Mouse (Mus musculus): ENCODE measurements around the gene Zfp385a. TPM values are rescaled to one million over a fixed set of nuclear protein-coding genes. Genes with fewer than 3 reads are reported as not detected.

Gene Zfp385a
- total and polyA plus RNA-seq, 2 experiments from 2014 or later: 5.5 to 7.9 TPM

DNA sequence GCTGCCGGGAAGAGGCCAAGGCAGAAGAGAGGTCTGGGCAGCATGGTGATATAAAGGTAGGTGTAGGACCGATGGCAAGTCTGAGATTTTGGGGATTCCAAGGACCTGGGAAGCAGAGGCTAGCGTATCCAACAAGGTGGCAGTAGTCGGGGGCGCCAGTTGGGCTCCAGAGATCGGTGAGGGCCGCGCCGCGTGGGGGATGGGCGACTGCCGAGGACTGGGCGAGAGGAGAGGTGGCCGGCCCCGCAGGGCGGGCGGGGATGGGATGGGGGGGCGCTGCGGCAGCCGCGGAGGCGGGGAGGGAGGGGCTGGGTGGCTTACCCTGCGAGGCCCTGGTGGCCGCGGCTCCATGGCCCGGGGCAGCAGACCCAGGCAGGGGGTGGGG is 16.8 kb downstream of the Zfp385a start:
- no peak for TF ChIP-seq CTCF (IDR thresholded peaks at IDR 0.05; ENCODE audit: low read depth)
- no peak for TF ChIP-seq EP300 (IDR thresholded peaks at IDR 0.05; ENCODE audit: low read depth)
- no peaks in the 10 kb centered on the region for H3K27me3 ChIP-seq (ENCODE audit: control insufficient read depth, insufficient read depth, low read length)
- H3K9me3 ChIP-seq (replicated peaks; ENCODE audit: control insufficient read depth, low read length): no peaks in the 10 kb centered on the region
- 0 out of 2 replicates have a peak, but pooled peaks cover 4% of the 10 kb centered on the region for H3K4me1 ChIP-seq (ENCODE audit: control insufficient read depth, insufficient read depth)
- peak overlapping the region; percentile 96 for H3K4me2 ChIP-seq (ENCODE audit: low read depth, low read length)
- 1% methylated on average over 19 of the region's 26 CpGs for WGBS
- H3K27ac ChIP-seq (ENCODE audit: low read depth): peak overlapping the region; percentile 69; the same call in 1 of the 2 replicates
- peak; percentile 24 for ATAC-seq (ENCODE audit: insufficient read depth, low read depth)
- peak overlapping the region; percentile 77 for H3K9ac ChIP-seq (replicated peaks; ENCODE audit: low read depth, low read length)
- no peaks in the 10 kb centered on the region for H3K36me3 ChIP-seq (replicated peaks; ENCODE audit: control insufficient read depth, insufficient read depth, low read length)
- DNase-seq (ENCODE audit: low spot score): no peak
- peak overlapping the region; percentile 74 for H3K4me3 ChIP-seq (ENCODE audit: low read depth, low read length)

DNA sequence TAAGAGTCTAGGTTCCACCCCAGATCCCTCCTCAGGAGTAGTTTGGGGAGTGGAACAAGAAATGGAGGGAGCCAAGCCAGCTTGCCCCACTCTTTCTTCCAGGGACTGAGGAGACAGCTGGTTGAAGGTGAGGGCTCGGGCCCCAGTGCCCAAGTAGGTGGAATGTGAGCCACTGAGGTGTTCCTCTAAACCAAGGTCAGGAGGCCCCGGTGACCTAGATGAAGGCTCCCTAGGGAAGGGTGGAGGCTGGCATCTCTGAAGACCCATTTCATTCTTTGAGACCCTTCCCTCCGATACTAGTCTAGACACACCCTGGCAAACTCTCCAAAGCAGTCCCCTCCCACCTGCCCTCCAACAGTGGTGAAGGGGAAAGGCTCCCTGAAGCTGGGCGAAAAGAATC is 17.5 kb downstream of the Zfp385a start:
- Histone ChIP-seq H3K4me1 (ENCODE audit: control insufficient read depth, insufficient read depth) (0 out of 2 replicates have a peak, but pooled peaks cover 4% of the 10 kb centered on the region), H3K27me3 (ENCODE audit: control insufficient read depth, insufficient read depth, low read length) (no peaks in the 10 kb centered on the region), H3K9ac (replicated peaks; ENCODE audit: low read depth, low read length) (0 out of 2 replicates have a peak overlapping the region, but pooled peaks have one; percentile 77), H3K9me3 (replicated peaks; ENCODE audit: control insufficient read depth, low read length) (no peaks in the 10 kb centered on the region), H3K4me2 (ENCODE audit: low read depth, low read length) (peak overlapping the region; percentile 96), H3K27ac (ENCODE audit: low read depth) (no peak overlapping the region), H3K4me3 (ENCODE audit: low read depth, low read length) (peak overlapping the region; percentile 74), H3K36me3 (replicated peaks; ENCODE audit: control insufficient read depth, insufficient read depth, low read length) (no peaks in the 10 kb centered on the region)
- no peak for TF ChIP-seq EP300 (IDR thresholded peaks at IDR 0.05; ENCODE audit: low read depth)
- no peak for TF ChIP-seq CTCF (IDR thresholded peaks at IDR 0.05; ENCODE audit: low read depth)
- whole genome bisulfite sequencing: 66% methylated on average over 3 of the region's 4 CpGs
- ATAC-seq (ENCODE audit: insufficient read depth, low read depth) (no peak), DNase-seq (ENCODE audit: low spot score) (no peak)

DNA sequence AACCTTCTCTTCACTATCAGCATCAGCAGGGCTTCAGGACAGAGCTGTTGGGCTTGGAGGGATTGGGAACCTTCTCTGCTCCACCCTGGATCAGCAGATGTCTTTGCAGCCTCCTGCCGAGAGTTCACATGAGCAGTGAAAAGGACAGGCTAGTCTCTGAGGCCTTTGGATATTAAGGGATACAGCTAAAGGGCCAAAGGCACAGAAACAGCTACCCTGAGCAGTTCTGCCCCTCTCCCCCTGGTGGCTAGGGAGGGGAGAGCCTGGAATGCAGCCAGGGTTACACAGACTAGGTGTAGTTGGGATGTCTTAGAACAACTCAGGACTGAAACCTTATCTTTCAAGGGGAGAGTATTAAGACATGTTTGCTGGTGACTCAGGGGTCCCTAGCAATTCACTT is 18.8 kb downstream of the Zfp385a start:
- DNase-seq (ENCODE audit: low spot score) (no peak), ATAC-seq (ENCODE audit: insufficient read depth, low read depth) (no peak)
- WGBS: 59% methylated on average over 1 of the region's 1 CpGs

DNA sequence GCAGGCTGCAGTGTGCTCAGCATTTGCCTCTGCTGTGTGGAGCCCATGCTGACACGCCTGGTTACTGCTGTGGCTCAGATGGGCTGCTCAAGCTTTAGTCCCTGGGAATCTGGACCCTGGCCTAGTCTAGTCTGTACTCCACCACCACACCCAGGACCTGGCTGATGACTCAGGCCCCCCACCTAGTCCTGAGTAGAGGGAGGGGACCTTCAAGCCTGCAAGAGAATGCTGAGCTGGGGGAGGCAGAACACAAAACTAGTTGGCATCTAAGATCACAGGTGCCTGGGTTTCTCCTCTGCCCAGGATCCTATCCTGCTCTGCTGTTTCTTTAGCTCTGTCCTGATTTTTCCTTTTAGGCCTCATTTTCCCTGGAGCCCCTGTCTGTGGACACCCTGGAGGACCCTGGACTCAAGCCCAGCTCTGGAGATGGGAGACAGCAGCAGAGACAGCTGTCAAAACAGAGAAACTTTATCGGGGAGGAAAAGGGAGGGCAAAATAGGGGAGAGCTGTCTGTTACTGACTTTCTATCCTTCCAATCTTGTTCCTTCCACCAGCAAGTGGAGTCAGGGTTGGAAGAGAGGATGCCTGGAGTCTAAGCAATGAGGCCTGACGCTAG is 21.6 kb downstream of the Zfp385a start:
- Histone ChIP-seq H3K9me3 (replicated peaks; ENCODE audit: control insufficient read depth, low read length) (no peaks in the 10 kb centered on the region), H3K27ac (ENCODE audit: low read depth) (peak overlapping the region; percentile 47), H3K9ac (replicated peaks; ENCODE audit: low read depth, low read length) (no peak overlapping the region), H3K4me2 (ENCODE audit: low read depth, low read length) (no peak overlapping the region), H3K4me3 (ENCODE audit: low read depth, low read length) (no peak overlapping the region), H3K27me3 (ENCODE audit: control insufficient read depth, insufficient read depth, low read length) (no peaks in the 10 kb centered on the region), H3K4me1 (ENCODE audit: control insufficient read depth, insufficient read depth) (peaks cover 25% of the 10 kb centered on the region), H3K36me3 (replicated peaks; ENCODE audit: control insufficient read depth, insufficient read depth, low read length) (no peaks in the 10 kb centered on the region)
- TF ChIP-seq CTCF (IDR thresholded peaks at IDR 0.05; ENCODE audit: low read depth) (no peak), EP300 (IDR thresholded peaks at IDR 0.05; ENCODE audit: low read depth) (no peak)
- DNase-seq (ENCODE audit: low spot score) (no peak), ATAC-seq (ENCODE audit: insufficient read depth, low read depth) (no peak)
- 69% methylated on average over 3 of the region's 3 CpGs for WGBS

More for the DNA sequence above, 18.8 kb downstream of the Zfp385a start:
- no peaks in the 10 kb centered on the region for H3K9me3 ChIP-seq (replicated peaks; ENCODE audit: control insufficient read depth, low read length)
- H3K4me3 ChIP-seq (ENCODE audit: low read depth, low read length): no peak overlapping the region
- no peak overlapping the region for H3K4me2 ChIP-seq (ENCODE audit: low read depth, low read length)
- TF ChIP-seq EP300 (IDR thresholded peaks at IDR 0.05; ENCODE audit: low read depth) (no peak), CTCF (IDR thresholded peaks at IDR 0.05; ENCODE audit: low read depth) (peak; percentile 53)
- 0 out of 2 replicates have a peak, but pooled peaks cover 4% of the 10 kb centered on the region for H3K4me1 ChIP-seq (ENCODE audit: control insufficient read depth, insufficient read depth)
- no peaks in the 10 kb centered on the region for H3K27me3 ChIP-seq (ENCODE audit: control insufficient read depth, insufficient read depth, low read length)
- H3K36me3 ChIP-seq (replicated peaks; ENCODE audit: control insufficient read depth, insufficient read depth, low read length): no peaks in the 10 kb centered on the region
- no peak overlapping the region for H3K9ac ChIP-seq (replicated peaks; ENCODE audit: low read depth, low read length)
- no peak overlapping the region for H3K27ac ChIP-seq (ENCODE audit: low read depth)

DNA sequence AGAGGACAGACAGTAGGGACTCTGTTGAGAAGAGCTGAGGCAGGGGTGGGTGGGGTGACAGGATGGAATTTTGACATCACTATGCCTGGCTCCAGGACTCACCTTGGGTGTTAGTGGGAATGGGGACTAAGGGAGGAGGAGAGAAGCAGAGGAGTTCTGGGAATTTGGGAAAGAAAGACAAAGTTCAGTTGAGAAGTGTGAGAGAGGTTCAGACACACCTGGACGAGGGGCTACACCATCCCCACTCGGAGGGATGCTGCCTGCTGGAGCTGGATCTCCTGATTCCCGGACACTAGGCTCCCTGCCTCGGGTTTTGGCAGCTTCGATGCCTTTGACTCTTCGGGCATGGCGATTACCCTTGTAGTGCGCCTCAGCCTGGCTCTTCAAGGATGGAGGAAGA is 22.2 kb downstream of the Zfp385a start:
- H3K36me3 ChIP-seq (replicated peaks; ENCODE audit: control insufficient read depth, insufficient read depth, low read length): no peaks in the 10 kb centered on the region
- 88% methylated on average over 8 of the region's 8 CpGs for WGBS
- DNase-seq (ENCODE audit: low spot score) (no peak), ATAC-seq (ENCODE audit: insufficient read depth, low read depth) (no peak)
- no peak overlapping the region for H3K4me3 ChIP-seq (ENCODE audit: low read depth, low read length)
- no peak overlapping the region for H3K4me2 ChIP-seq (ENCODE audit: low read depth, low read length)
- peaks cover 25% of the 10 kb centered on the region for H3K4me1 ChIP-seq (ENCODE audit: control insufficient read depth, insufficient read depth)
- TF ChIP-seq CTCF (IDR thresholded peaks at IDR 0.05; ENCODE audit: low read depth): no peak
- TF ChIP-seq EP300 (IDR thresholded peaks at IDR 0.05; ENCODE audit: low read depth): no peak
- no peaks in the 10 kb centered on the region for H3K27me3 ChIP-seq (ENCODE audit: control insufficient read depth, insufficient read depth, low read length)
- no peaks in the 10 kb centered on the region for H3K9me3 ChIP-seq (replicated peaks; ENCODE audit: control insufficient read depth, low read length)
- H3K27ac ChIP-seq (ENCODE audit: low read depth): peak overlapping the region; percentile 47
- H3K9ac ChIP-seq (replicated peaks; ENCODE audit: low read depth, low read length): no peak overlapping the region

DNA sequence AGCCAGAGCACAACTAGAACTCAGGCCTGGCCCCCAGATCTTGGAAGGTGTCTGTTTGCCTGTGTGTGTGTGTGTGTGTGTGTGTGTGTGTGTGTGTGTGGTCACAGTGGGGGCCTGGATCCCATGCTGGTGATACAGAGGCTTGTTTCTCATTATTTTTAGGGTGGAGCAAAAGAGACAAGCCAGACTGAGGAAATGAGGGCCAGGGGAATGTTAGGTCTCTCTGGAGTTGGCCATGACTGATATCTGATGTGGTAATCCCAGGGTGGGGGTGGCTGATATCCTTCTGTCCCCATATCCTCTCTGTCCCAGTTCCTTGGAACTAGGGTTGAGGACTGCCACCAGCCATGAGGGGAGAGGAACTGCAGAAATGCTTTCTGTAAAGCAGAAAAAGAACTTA is 22.8 kb downstream of the Zfp385a start:
- Histone ChIP-seq H3K9ac (replicated peaks; ENCODE audit: low read depth, low read length) (no peak overlapping the region), H3K9me3 (replicated peaks; ENCODE audit: control insufficient read depth, low read length) (no peaks in the 10 kb centered on the region), H3K27ac (ENCODE audit: low read depth) (0 out of 2 replicates have a peak overlapping the region, but pooled peaks have one; percentile 47), H3K4me2 (ENCODE audit: low read depth, low read length) (no peak overlapping the region), H3K27me3 (ENCODE audit: control insufficient read depth, insufficient read depth, low read length) (no peaks in the 10 kb centered on the region), H3K4me3 (ENCODE audit: low read depth, low read length) (no peak overlapping the region), H3K36me3 (replicated peaks; ENCODE audit: control insufficient read depth, insufficient read depth, low read length) (no peaks in the 10 kb centered on the region), H3K4me1 (ENCODE audit: control insufficient read depth, insufficient read depth) (peaks cover 23% of the 10 kb centered on the region)
- TF ChIP-seq EP300 (IDR thresholded peaks at IDR 0.05; ENCODE audit: low read depth): no peak
- TF ChIP-seq CTCF (IDR thresholded peaks at IDR 0.05; ENCODE audit: low read depth): no peak
- DNase-seq (ENCODE audit: low spot score) (no peak), ATAC-seq (ENCODE audit: insufficient read depth, low read depth) (no peak)

All from heart, postnatal 0 days (tissue).